Mouse (Mus musculus) liver, embryonic 14.5 days (tissue): Measurements from ENCODE around the gene Rims4. TPM values are rescaled to one million over a fixed set of nuclear protein-coding genes. Genes with fewer than 3 reads are reported as not detected.

Experiments used
- ATAC-seq: fragments of 200-750 bp; cut with Nextera tagmentation; 2 replicates; pipeline ENCODE4 v1.8.0; 2017; ENCODE audit warnings: moderate number of reproducible peaks, mild to moderate bottlenecking, moderate library complexity; ENCODE audit not compliant: insufficient read depth
- DNase-seq, 3 experiments: peaks; one replicate each; pipeline ENCODE4 v3.0.0-alpha.2; 2012 to 2013; ENCODE audit warnings: low read depth in 3 of 3, low spot score in 3 of 3
- H3K27ac ChIP-seq: fragments of 300-500 bp; sonication (generic); 2 replicates; pipeline ENCODE4 v1.5.1; 2014; ENCODE audit warnings: moderate library complexity, mild to moderate bottlenecking, control low read depth, inconsistent platforms
- H3K27me3 ChIP-seq: fragments of 300-500 bp; sonication (generic); 2 replicates; pipeline ENCODE4 v1.6.1; 2014; ENCODE audit warnings: mild to moderate bottlenecking, low read length, moderate library complexity; ENCODE audit not compliant: control insufficient read depth, insufficient read depth
- H3K36me3 ChIP-seq: fragments of 300-500 bp; sonication (generic); replicated peaks from 2 replicates; pipeline ENCODE4 v1.6.1; 2014; ENCODE audit warnings: low read depth; ENCODE audit not compliant: control insufficient read depth, insufficient read depth
- H3K4me1 ChIP-seq, 2 experiments: fragments of 200-500 bp in 1 of 2; fragments of 300-500 bp in 1 of 2; sonication (generic) in 1 of 2; replicated peaks; 2 replicates each; pipeline ENCODE4 v1.6.1; 2012 to 2014; ENCODE audit warnings: antibody characterized with exemption in 1 of 2, inconsistent platforms in 1 of 2, low read length in 1 of 2; ENCODE audit not compliant: control insufficient read depth in 2 of 2, insufficient read depth in 2 of 2
- H3K4me2 ChIP-seq: fragments of 300-500 bp; sonication (generic); 2 replicates; pipeline ENCODE4 v1.6.1; 2014; ENCODE audit warnings: low read depth, mild to moderate bottlenecking, control low read depth, moderate library complexity
- H3K4me3 ChIP-seq, 2 experiments: fragments of 200-500 bp in 1 of 2; fragments of 300-500 bp in 1 of 2; sonication (generic) in 1 of 2; 2 replicates each; pipeline ENCODE4 v1.5.1; 2012 to 2014; ENCODE audit warnings: low read depth in 2 of 2, low read length in 2 of 2, mild to moderate bottlenecking in 2 of 2, control low read depth in 1 of 2, inconsistent platforms in 1 of 2, moderate library complexity in 1 of 2; ENCODE audit not compliant: insufficient read depth in 1 of 2
- H3K9ac ChIP-seq: fragments of 300-500 bp; sonication (generic); replicated peaks from 2 replicates; pipeline ENCODE4 v1.6.1; 2014; ENCODE audit warnings: mild to moderate bottlenecking, control low read depth, moderate library complexity
- H3K9me3 ChIP-seq: fragments of 300-500 bp; sonication (generic); 2 replicates; pipeline ENCODE4 v1.6.1; 2016; ENCODE audit warnings: low read length, mixed read lengths; ENCODE audit not compliant: control insufficient read depth
- CTCF ChIP-seq: IDR thresholded peaks from 2 replicates; pipeline ENCODE4 v1.5.1; 2016; ENCODE audit warnings: antibody characterized with exemption, low read depth, control low read depth
- EP300 ChIP-seq: IDR thresholded peaks from 2 replicates; pipeline ENCODE4 v1.6.1; 2016; ENCODE audit warnings: antibody characterized with exemption, low read depth
- WGBS: fragments of 180-500 bp; shearing (Covaris S2); extraction: QIAGEN DNeasy Blood & Tissue Kit; methylation state at CpG from one replicate; pipeline ENCODE4 v1.1.7; 2014; ENCODE audit not compliant: insufficient replicate concordance; 5-methylcytosine and 5-hydroxymethylcytosine counted together
- polyA plus RNA-seq, 2 experiments: library from polyadenylated mRNA; depleted of rRNA in 1 of 2; stranded (reverse) in 1 of 2; unstranded in 1 of 2; fragments of >200 nt; fragmentation: Nextera tagmentation in 1 of 2; extraction: Ambion mirVana in 1 of 2; gene quantifications; 2 replicates each; pipeline versions ENCODE4 v1.2.1 to v1.2.3; 2012 to 2014

Rims4 gene
- polyA plus RNA-seq, 2 experiments: 0.12 to 0.14 TPM

GRCm38 (mm10) chr2:163951770-163952169, 33.3 kb upstream of the Rims4 start:
- Histone ChIP-seq H3K4me1 (no peaks in the 10 kb centered on the region), H3K9me3 (no peaks in the 10 kb centered on the region), H3K9ac (no peak overlapping the region), H3K4me3 (no peak overlapping the region), H3K27me3 (no peaks in the 10 kb centered on the region), H3K27ac (no peak overlapping the region), H3K4me2 (no peak overlapping the region), H3K36me3 (no peaks in the 10 kb centered on the region)
- WGBS: 14% methylated on average over 4 of the region's 4 CpGs
- no peak for ATAC-seq
- peak in 2 of 3 experiments; percentile 7 to 11 for DNase-seq
- TF ChIP-seq CTCF (peak; percentile 72), EP300 (no peak)

GRCm38 (mm10) chr2:163947976-163948375, 29.5 kb upstream of the Rims4 start:
- Histone ChIP-seq H3K4me1 (no peaks in the 10 kb centered on the region), H3K9ac (no peak overlapping the region), H3K9me3 (no peaks in the 10 kb centered on the region), H3K27me3 (no peaks in the 10 kb centered on the region), H3K36me3 (no peaks in the 10 kb centered on the region), H3K4me3 (no peak overlapping the region), H3K4me2 (no peak overlapping the region), H3K27ac (no peak overlapping the region)
- WGBS: 67% methylated on average over 7 of the region's 7 CpGs
- TF ChIP-seq EP300 (no peak), CTCF (no peak)
- ATAC-seq: no peak
- no peak for DNase-seq

- no peak for ATAC-seq
These were observed 27.7 kb upstream of the Rims4 start for GRCm38 (mm10) chr2:163946221-163946620.

GRCm38 (mm10) chr2:163944511-163944910, 26.0 kb upstream of the Rims4 start:
- no peaks in the 10 kb centered on the region for H3K27me3 ChIP-seq
- no peak overlapping the region for H3K4me3 ChIP-seq
- ATAC-seq (no peak), DNase-seq (no peak)
- H3K36me3 ChIP-seq: no peaks in the 10 kb centered on the region
- H3K4me1 ChIP-seq: no peaks in the 10 kb centered on the region
- H3K4me2 ChIP-seq: no peak overlapping the region
- H3K9ac ChIP-seq: no peak overlapping the region
- 70% methylated on average over 8 of the region's 8 CpGs for WGBS
- TF ChIP-seq EP300 (no peak), CTCF (no peak)
- no peak overlapping the region for H3K27ac ChIP-seq
- H3K9me3 ChIP-seq: no peaks in the 10 kb centered on the region

More at GRCm38 (mm10) chr2:163946221-163946620, 27.7 kb upstream of the Rims4 start:
- WGBS: 61% methylated on average over 15 of the region's 15 CpGs
- Histone ChIP-seq H3K9me3 (no peaks in the 10 kb centered on the region), H3K4me2 (no peak overlapping the region), H3K4me1 (no peaks in the 10 kb centered on the region), H3K27ac (no peak overlapping the region), H3K36me3 (no peaks in the 10 kb centered on the region), H3K4me3 (no peak overlapping the region), H3K27me3 (no peaks in the 10 kb centered on the region), H3K9ac (no peak overlapping the region)
- no peak for DNase-seq
- no peak for TF ChIP-seq CTCF
- no peak for TF ChIP-seq EP300

GRCm38 (mm10) chr2:163943056-163943455, 24.6 kb upstream of the Rims4 start:
- Histone ChIP-seq H3K4me2 (no peak overlapping the region), H3K9me3 (no peaks in the 10 kb centered on the region), H3K27ac (no peak overlapping the region), H3K4me1 (no peaks in the 10 kb centered on the region), H3K9ac (no peak overlapping the region), H3K4me3 (no peak overlapping the region), H3K27me3 (no peaks in the 10 kb centered on the region), H3K36me3 (no peaks in the 10 kb centered on the region)
- 53% methylated on average over 6 of the region's 6 CpGs for WGBS
- DNase-seq: no peak
- TF ChIP-seq CTCF: no peak
- TF ChIP-seq EP300: no peak
- no peak for ATAC-seq
